Mouse (Mus musculus): ENCODE measurements around the gene Hist1h2ae.
"Not testable (repeated sequence)": the region's sequence is repeated elsewhere in the genome, so short reads cannot be mapped to it uniquely, and the experiment has no call there.

Gene Hist1h2ae

GRCm38 (mm10) chr13:23562699-23563462 lies 8.1 kb downstream of the Hist1h2ae start:
- peak in 1 of 2 experiments; percentile 52 for DNase-seq (ENCODE audit: low spot score in 2 of 2)

- peak; percentile 95 for DNase-seq (ENCODE audit: low spot score in 2 of 2)
Observed at GRCm38 (mm10) chr13:23561883-23562659, 8.9 kb downstream of the Hist1h2ae start, which contains the start of gene Hist1h3e. Gene Hist1h3e, minus strand, starts transcription at chr13:23562369.

- not testable (repeated sequence) for DNase-seq (ENCODE audit: low spot score in 2 of 2)
Observed at GRCm38 (mm10) chr13:23561531-23561882, 9.5 kb downstream of the Hist1h2ae start.

- not testable (repeated sequence) for DNase-seq (ENCODE audit: low spot score in 2 of 2)
Observed at GRCm38 (mm10) chr13:23560699-23561098, 10.3 kb downstream of the Hist1h2ae start.

GRCm38 (mm10) chr13:23556906-23557305 lies 14.1 kb downstream of the Hist1h2ae start:
- DNase-seq (ENCODE audit: low spot score in 2 of 2): no peak

GRCm38 (mm10) chr13:23555839-23556416 lies 15.1 kb downstream of the Hist1h2ae start:
- DNase-seq (ENCODE audit: low spot score in 2 of 2): peak; percentile 72 to 74

GRCm38 (mm10) chr13:23554925-23555838 lies 15.8 kb downstream of the Hist1h2ae start:
- peak; percentile 80 to 86 for DNase-seq (ENCODE audit: low spot score in 2 of 2)

- no peak for DNase-seq (ENCODE audit: low spot score in 2 of 2)
Observed at GRCm38 (mm10) chr13:23554393-23554792, 16.6 kb downstream of the Hist1h2ae start.

GRCm38 (mm10) chr13:23552962-23553361 lies 18.1 kb downstream of the Hist1h2ae start, which contains the start of gene Hist1h1d:
Gene Hist1h1d, plus strand, starts transcription at chr13:23553262.
- no peak for DNase-seq (ENCODE audit: low spot score in 2 of 2)

GRCm38 (mm10) chr13:23551931-23552914 lies 18.8 kb downstream of the Hist1h2ae start:
- no peak for DNase-seq (ENCODE audit: low spot score in 2 of 2)

GRCm38 (mm10) chr13:23551146-23551834 lies 19.7 kb downstream of the Hist1h2ae start, which contains the start of gene Hist1h4f:
Gene Hist1h4f, minus strand, starts transcription at chr13:23551648.
- peak; percentile 93 to 94 for DNase-seq (ENCODE audit: low spot score in 2 of 2)

- no peak for DNase-seq (ENCODE audit: low spot score in 2 of 2)
Observed at GRCm38 (mm10) chr13:23550761-23551145, 20.3 kb downstream of the Hist1h2ae start.

- no peak for DNase-seq (ENCODE audit: low spot score in 2 of 2)
Observed at GRCm38 (mm10) chr13:23546694-23547093, 24.3 kb downstream of the Hist1h2ae start.

GRCm38 (mm10) chr13:23544787-23545120 lies 26.3 kb downstream of the Hist1h2ae start:
- peak in 1 of 2 experiments; percentile 42 for DNase-seq (ENCODE audit: low spot score in 2 of 2)

GRCm38 (mm10) chr13:23543965-23544786 lies 26.8 kb downstream of the Hist1h2ae start, which contains the start of gene Hist1h3f:
Gene Hist1h3f, plus strand, starts transcription at chr13:23544052.
- DNase-seq (ENCODE audit: low spot score in 2 of 2): peak; percentile 75 to 80

GRCm38 (mm10) chr13:23542999-23543607 lies 27.9 kb downstream of the Hist1h2ae start, which contains the start of gene Hist1h2bh:
Gene Hist1h2bh, minus strand, starts transcription at chr13:23543392.
- peak; percentile 72 to 79 for DNase-seq (ENCODE audit: low spot score in 2 of 2)

GRCm38 (mm10) chr13:23542225-23542980 lies 28.6 kb downstream of the Hist1h2ae start:
- not testable (repeated sequence) for DNase-seq (ENCODE audit: low spot score in 2 of 2)

Measured in right cerebral cortex, adult 2 months (tissue).